Mouse (Mus musculus): ENCODE results near the gene Npnt. TPM values are rescaled to one million over a fixed set of nuclear protein-coding genes. Genes with fewer than 3 reads are reported as not detected.

The Npnt gene
- polyA plus RNA-seq, 1 experiment from 2014 or later: 21.8 TPM

- no peak overlapping the region for H3K9ac ChIP-seq (ENCODE audit: low read length)
- 87% methylated on average over 7 of the region's 7 CpGs for WGBS
Observed at GRCm38 (mm10) chr3:132892481-132892880, 57.6 kb downstream of the Npnt start.

GRCm38 (mm10) chr3:132887074-132887848, 62.8 kb downstream of the Npnt start:
- no peak overlapping the region for H3K9ac ChIP-seq (ENCODE audit: low read length)
- 80% methylated on average over 16 of the region's 16 CpGs for WGBS
- H3K27ac ChIP-seq (replicated peaks in 1 of 2; ENCODE audit: control insufficient read depth in 1 of 2, insufficient read depth in 1 of 2, low read depth in 2 of 2, low read length in 2 of 2): no peak overlapping the region
- H3K4me2 ChIP-seq (ENCODE audit: low read length): no peak overlapping the region
- no peaks in the 10 kb centered on the region for H3K27me3 ChIP-seq (ENCODE audit: control insufficient read depth, insufficient read depth, low read length)
- ATAC-seq (ENCODE audit: insufficient number of reproducible peaks, insufficient read depth, low FRiP score, low read depth): no peak
- no peaks in the 10 kb centered on the region for H3K36me3 ChIP-seq (ENCODE audit: control insufficient read depth, insufficient read depth, low read length)
- H3K9me3 ChIP-seq (ENCODE audit: control insufficient read depth, low read length): no peaks in the 10 kb centered on the region
- H3K4me3 ChIP-seq (ENCODE audit: control insufficient read depth in 1 of 2, insufficient read depth in 1 of 2, low read depth in 1 of 2, low read length in 2 of 2): no peak overlapping the region
- H3K4me1 ChIP-seq (ENCODE audit: control insufficient read depth in 2 of 2, insufficient read depth in 2 of 2, low read length in 2 of 2): peaks cover 0 to 3% of the 10 kb centered on the region in 2 experiments; a peak in 3 of 4 replicates

More at GRCm38 (mm10) chr3:132892481-132892880, 57.6 kb downstream of the Npnt start:
- Histone ChIP-seq H3K4me3 (ENCODE audit: control insufficient read depth in 1 of 2, insufficient read depth in 1 of 2, low read depth in 1 of 2, low read length in 2 of 2) (no peak overlapping the region), H3K9me3 (ENCODE audit: control insufficient read depth, low read length) (no peaks in the 10 kb centered on the region), H3K4me2 (ENCODE audit: low read length) (no peak overlapping the region), H3K4me1 (ENCODE audit: control insufficient read depth in 2 of 2, insufficient read depth in 2 of 2, low read length in 2 of 2) (peaks cover 3 to 8% of the 10 kb centered on the region in 2 experiments; a peak in 2 of 4 replicates), H3K27ac (replicated peaks in 1 of 2; ENCODE audit: control insufficient read depth in 1 of 2, insufficient read depth in 1 of 2, low read depth in 2 of 2, low read length in 2 of 2) (no peak overlapping the region), H3K27me3 (ENCODE audit: control insufficient read depth, insufficient read depth, low read length) (no peaks in the 10 kb centered on the region), H3K36me3 (ENCODE audit: control insufficient read depth, insufficient read depth, low read length) (no peaks in the 10 kb centered on the region)
- ATAC-seq (ENCODE audit: insufficient number of reproducible peaks, insufficient read depth, low FRiP score, low read depth): no peak

GRCm38 (mm10) chr3:132886419-132887050, 63.6 kb downstream of the Npnt start:
- WGBS: 53% methylated on average over 6 of the region's 6 CpGs
- H3K4me3 ChIP-seq (ENCODE audit: control insufficient read depth in 1 of 2, insufficient read depth in 1 of 2, low read depth in 1 of 2, low read length in 2 of 2): no peak overlapping the region
- H3K27ac ChIP-seq (replicated peaks in 1 of 2; ENCODE audit: control insufficient read depth in 1 of 2, insufficient read depth in 1 of 2, low read depth in 2 of 2, low read length in 2 of 2): no peak overlapping the region
- H3K36me3 ChIP-seq (ENCODE audit: control insufficient read depth, insufficient read depth, low read length): no peaks in the 10 kb centered on the region
- no peak overlapping the region for H3K4me2 ChIP-seq (ENCODE audit: low read length)
- no peak for ATAC-seq (ENCODE audit: insufficient number of reproducible peaks, insufficient read depth, low FRiP score, low read depth)
- peaks cover 0 to 3% of the 10 kb centered on the region in 2 experiments; a peak in 3 of 4 replicates for H3K4me1 ChIP-seq (ENCODE audit: control insufficient read depth in 2 of 2, insufficient read depth in 2 of 2, low read length in 2 of 2)
- H3K9me3 ChIP-seq (ENCODE audit: control insufficient read depth, low read length): no peaks in the 10 kb centered on the region
- no peak overlapping the region for H3K9ac ChIP-seq (ENCODE audit: low read length)
- no peaks in the 10 kb centered on the region for H3K27me3 ChIP-seq (ENCODE audit: control insufficient read depth, insufficient read depth, low read length)

- Histone ChIP-seq H3K9ac (ENCODE audit: low read length) (no peak overlapping the region), H3K27me3 (ENCODE audit: control insufficient read depth, insufficient read depth, low read length) (no peaks in the 10 kb centered on the region), H3K4me1 (ENCODE audit: control insufficient read depth in 2 of 2, insufficient read depth in 2 of 2, low read length in 2 of 2) (peaks cover 0 to 3% of the 10 kb centered on the region in 2 experiments; a peak in 3 of 4 replicates), H3K27ac (replicated peaks in 1 of 2; ENCODE audit: control insufficient read depth in 1 of 2, insufficient read depth in 1 of 2, low read depth in 2 of 2, low read length in 2 of 2) (no peak overlapping the region), H3K36me3 (ENCODE audit: control insufficient read depth, insufficient read depth, low read length) (no peaks in the 10 kb centered on the region), H3K4me2 (ENCODE audit: low read length) (no peak overlapping the region), H3K4me3 (ENCODE audit: control insufficient read depth in 1 of 2, insufficient read depth in 1 of 2, low read depth in 1 of 2, low read length in 2 of 2) (no peak overlapping the region), H3K9me3 (ENCODE audit: control insufficient read depth, low read length) (no peaks in the 10 kb centered on the region)
- 80% methylated on average over 10 of the region's 10 CpGs for WGBS
- no peak for ATAC-seq (ENCODE audit: insufficient number of reproducible peaks, insufficient read depth, low FRiP score, low read depth)
Observed at GRCm38 (mm10) chr3:132884459-132884858, 65.6 kb downstream of the Npnt start.

- Histone ChIP-seq H3K4me3 (ENCODE audit: control insufficient read depth in 1 of 2, insufficient read depth in 1 of 2, low read depth in 1 of 2, low read length in 2 of 2) (no peak overlapping the region), H3K27me3 (ENCODE audit: control insufficient read depth, insufficient read depth, low read length) (no peaks in the 10 kb centered on the region), H3K4me2 (ENCODE audit: low read length) (no peak overlapping the region), H3K27ac (replicated peaks in 1 of 2; ENCODE audit: control insufficient read depth in 1 of 2, insufficient read depth in 1 of 2, low read depth in 2 of 2, low read length in 2 of 2) (no peak overlapping the region), H3K9ac (ENCODE audit: low read length) (no peak overlapping the region), H3K9me3 (ENCODE audit: control insufficient read depth, low read length) (no peaks in the 10 kb centered on the region), H3K4me1 (ENCODE audit: control insufficient read depth in 2 of 2, insufficient read depth in 2 of 2, low read length in 2 of 2) (peaks cover 0 to 3% of the 10 kb centered on the region in 2 experiments; a peak in 3 of 4 replicates), H3K36me3 (ENCODE audit: control insufficient read depth, insufficient read depth, low read length) (no peaks in the 10 kb centered on the region)
- 81% methylated on average over 9 of the region's 9 CpGs for WGBS
- no peak for ATAC-seq (ENCODE audit: insufficient number of reproducible peaks, insufficient read depth, low FRiP score, low read depth)
Observed at GRCm38 (mm10) chr3:132883256-132883655, 66.8 kb downstream of the Npnt start.

GRCm38 (mm10) chr3:132880826-132881225, 69.3 kb downstream of the Npnt start:
- Histone ChIP-seq H3K27me3 (ENCODE audit: control insufficient read depth, insufficient read depth, low read length) (no peaks in the 10 kb centered on the region), H3K4me1 (ENCODE audit: control insufficient read depth in 2 of 2, insufficient read depth in 2 of 2, low read length in 2 of 2) (peaks cover 4 to 14% of the 10 kb centered on the region in 2 experiments; a peak in 2 of 4 replicates), H3K9me3 (ENCODE audit: control insufficient read depth, low read length) (no peaks in the 10 kb centered on the region), H3K27ac (replicated peaks in 1 of 2; ENCODE audit: control insufficient read depth in 1 of 2, insufficient read depth in 1 of 2, low read depth in 2 of 2, low read length in 2 of 2) (no peak overlapping the region), H3K4me3 (ENCODE audit: control insufficient read depth in 1 of 2, insufficient read depth in 1 of 2, low read depth in 1 of 2, low read length in 2 of 2) (no peak overlapping the region), H3K4me2 (ENCODE audit: low read length) (no peak overlapping the region), H3K36me3 (ENCODE audit: control insufficient read depth, insufficient read depth, low read length) (no peaks in the 10 kb centered on the region), H3K9ac (ENCODE audit: low read length) (no peak overlapping the region)
- WGBS: 66% methylated on average over 9 of the region's 9 CpGs
- ATAC-seq (ENCODE audit: insufficient number of reproducible peaks, insufficient read depth, low FRiP score, low read depth): no peak

- Histone ChIP-seq H3K36me3 (ENCODE audit: control insufficient read depth, insufficient read depth, low read length) (no peaks in the 10 kb centered on the region), H3K9ac (ENCODE audit: low read length) (no peak overlapping the region), H3K9me3 (ENCODE audit: control insufficient read depth, low read length) (no peaks in the 10 kb centered on the region), H3K4me3 (ENCODE audit: control insufficient read depth in 1 of 2, insufficient read depth in 1 of 2, low read depth in 1 of 2, low read length in 2 of 2) (no peak overlapping the region), H3K27ac (replicated peaks in 1 of 2; ENCODE audit: control insufficient read depth in 1 of 2, insufficient read depth in 1 of 2, low read depth in 2 of 2, low read length in 2 of 2) (no peak overlapping the region), H3K4me1 (ENCODE audit: control insufficient read depth in 2 of 2, insufficient read depth in 2 of 2, low read length in 2 of 2) (peaks cover 4 to 14% of the 10 kb centered on the region in 2 experiments; a peak in 2 of 4 replicates), H3K27me3 (ENCODE audit: control insufficient read depth, insufficient read depth, low read length) (no peaks in the 10 kb centered on the region), H3K4me2 (ENCODE audit: low read length) (no peak overlapping the region)
- ATAC-seq (ENCODE audit: insufficient number of reproducible peaks, insufficient read depth, low FRiP score, low read depth): no peak
- WGBS: 78% methylated on average over 3 of the region's 3 CpGs
Observed at GRCm38 (mm10) chr3:132880361-132880760, 69.7 kb downstream of the Npnt start.

All from heart, embryonic 14.5 days (tissue).